Mouse (Mus musculus): ENCODE measurements at regions not wholly inside any gene's neighbourhood (a gene's known extent, or its start where the extent isn't known, plus 50 kb on each side); places are given as distances from the start of the nearest gene placed in this dataset.

- no peak for DNase-seq (ENCODE audit: extremely low read depth, insufficient read length, low spot score)
Measured at GRCm38 (mm10) chr16:97686561-97686960, 75.6 kb upstream of the Tmprss2 start.

DNA sequence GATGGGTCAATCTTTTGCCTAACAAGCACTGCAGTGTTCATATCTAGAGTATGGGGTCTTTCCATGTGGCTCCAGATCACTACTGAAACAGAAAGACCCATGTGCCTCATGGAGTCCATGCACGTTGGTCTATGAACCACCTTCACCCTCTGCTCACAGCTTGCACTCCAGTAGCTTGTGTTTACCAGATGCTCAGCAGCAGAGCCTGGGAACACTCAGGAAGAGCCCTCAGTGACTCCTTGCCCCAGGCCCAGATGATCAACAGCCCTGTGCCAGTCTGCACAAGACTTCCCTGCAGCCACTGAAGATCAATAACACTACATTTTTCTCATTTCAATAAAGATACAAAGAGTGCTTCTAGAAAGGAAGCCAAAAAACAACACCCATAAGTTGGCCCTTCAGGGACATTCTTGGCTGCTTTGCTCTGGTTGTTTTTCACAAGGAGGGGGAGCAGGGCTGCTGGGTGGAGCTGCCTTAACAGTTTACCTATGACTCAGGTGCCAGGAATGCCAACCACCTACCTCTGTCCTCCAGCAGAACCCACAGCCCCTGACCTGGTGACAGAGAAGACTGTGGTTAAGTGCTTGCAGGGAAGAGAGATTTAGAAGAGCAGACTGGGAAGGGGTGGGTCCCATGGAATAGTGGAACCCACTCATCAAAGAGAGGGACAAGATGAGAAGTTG lies 74.7 kb upstream of the Tmprss2 start:
- DNase-seq (ENCODE audit: extremely low read depth, insufficient read length, low spot score), result peak; percentile 32

- DNase-seq (ENCODE audit: extremely low read depth, insufficient read length, low spot score), result no peak
Measured at GRCm38 (mm10) chr16:97681191-97681590, 70.2 kb upstream of the Tmprss2 start.

DNA sequence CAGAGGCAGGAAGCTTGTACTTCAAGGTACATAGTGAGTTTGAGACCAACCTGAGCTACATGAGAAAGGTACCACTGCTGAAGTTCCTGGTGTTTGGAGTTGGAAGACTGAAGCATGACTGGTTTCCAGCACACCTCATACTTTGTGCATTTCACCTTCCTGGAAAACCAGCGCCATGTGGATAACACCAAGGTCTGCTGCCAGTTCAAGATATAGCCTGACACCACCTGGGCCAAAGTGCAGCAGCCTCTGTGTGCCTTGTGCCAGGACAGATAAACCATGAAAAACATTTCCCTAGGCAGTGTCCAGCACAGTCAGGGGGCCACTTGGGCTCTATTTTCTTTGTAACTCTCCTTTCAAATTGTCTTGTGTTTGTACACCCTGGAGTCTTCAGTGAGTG lies 68.8 kb upstream of the Tmprss2 start:
- no peak for DNase-seq (ENCODE audit: extremely low read depth, insufficient read length, low spot score)

DNA sequence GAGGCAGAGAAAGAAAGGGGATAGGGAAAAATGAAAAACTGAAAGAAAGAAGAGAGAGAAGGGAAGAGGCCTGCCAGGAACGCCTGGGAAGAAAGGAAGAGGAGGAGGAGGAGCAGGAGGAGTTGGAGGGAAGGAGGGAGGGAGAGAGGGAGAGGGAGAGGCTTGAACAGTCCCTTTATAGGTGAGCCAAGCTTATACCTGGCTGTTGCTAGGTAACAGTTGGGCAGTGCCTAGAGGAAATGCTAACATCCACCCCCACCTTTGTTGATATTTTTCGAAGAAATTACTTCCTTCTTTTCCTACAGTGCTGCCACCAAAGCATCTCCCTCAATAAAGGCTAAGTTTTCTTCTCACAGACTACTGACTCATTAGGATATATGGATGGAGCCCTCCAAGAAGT lies 68.3 kb upstream of the Tmprss2 start:
- DNase-seq (ENCODE audit: extremely low read depth, insufficient read length, low spot score), result no peak

DNA sequence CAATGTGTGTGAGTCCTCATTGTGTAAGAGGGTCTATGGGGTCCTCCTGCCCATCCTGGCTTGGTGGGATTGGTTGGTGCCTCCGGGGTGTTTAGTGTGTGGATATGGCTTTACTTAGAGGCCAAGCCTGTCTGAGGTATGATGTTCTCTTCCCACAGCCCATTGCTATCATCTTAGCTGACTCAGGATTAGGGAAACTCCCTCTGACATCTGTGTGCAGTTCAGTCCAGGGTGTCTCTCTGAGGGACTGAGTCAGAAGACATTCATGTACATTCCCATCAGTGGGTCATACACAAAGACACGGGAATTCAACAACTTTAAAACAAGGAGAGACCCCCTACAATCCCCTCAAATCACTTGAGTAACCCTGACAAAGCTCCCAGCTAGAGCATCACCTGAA lies 66.6 kb upstream of the Tmprss2 start:
- DNase-seq (ENCODE audit: extremely low read depth, insufficient read length, low spot score), result no peak

DNA sequence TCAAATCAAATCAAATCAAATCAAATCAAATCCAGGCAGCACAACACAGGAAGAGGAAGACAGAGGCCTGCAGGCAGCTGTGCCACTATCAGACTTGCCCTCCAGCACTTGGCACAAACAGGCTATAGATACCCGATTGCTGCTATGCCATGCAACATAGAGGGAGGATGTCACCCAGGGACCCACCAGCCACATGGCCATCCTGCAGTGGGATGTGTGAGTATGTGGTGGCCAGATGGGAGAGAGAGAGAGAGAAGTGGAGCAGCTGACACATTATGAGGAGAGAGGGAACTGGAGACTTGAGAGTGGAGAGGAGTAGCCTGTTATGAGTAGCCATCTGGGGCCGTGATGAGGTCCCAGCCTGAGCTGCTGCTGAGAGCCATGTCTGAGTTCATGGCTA lies 62.6 kb upstream of the Tmprss2 start:
- no peak for DNase-seq (ENCODE audit: extremely low read depth, insufficient read length, low spot score)

- DNase-seq (ENCODE audit: extremely low read depth, insufficient read length, low spot score), result no peak
Measured at GRCm38 (mm10) chr16:97670131-97671038, 59.4 kb upstream of the Tmprss2 start.

DNA sequence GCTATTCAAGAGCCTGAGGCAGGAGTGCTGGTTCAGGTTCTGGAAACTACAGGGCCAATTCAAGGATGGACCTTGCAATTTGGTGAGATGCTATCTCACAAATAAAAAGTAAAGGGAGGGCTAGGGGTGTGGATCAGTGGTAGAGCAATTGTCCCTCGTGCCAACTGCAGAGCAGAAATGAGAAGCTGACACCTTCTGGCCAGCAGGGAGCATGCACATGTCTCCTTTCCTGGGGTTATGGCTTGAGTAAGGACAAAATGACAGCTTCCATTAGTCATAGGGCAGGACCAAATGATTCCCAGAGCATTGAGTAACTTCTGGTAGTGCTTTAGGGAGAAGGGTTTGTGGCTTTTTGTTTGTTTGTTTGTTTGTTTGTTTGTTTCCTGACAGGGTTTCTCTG lies 56.5 kb upstream of the Tmprss2 start:
- no peak for DNase-seq (ENCODE audit: extremely low read depth, insufficient read length, low spot score)

DNA sequence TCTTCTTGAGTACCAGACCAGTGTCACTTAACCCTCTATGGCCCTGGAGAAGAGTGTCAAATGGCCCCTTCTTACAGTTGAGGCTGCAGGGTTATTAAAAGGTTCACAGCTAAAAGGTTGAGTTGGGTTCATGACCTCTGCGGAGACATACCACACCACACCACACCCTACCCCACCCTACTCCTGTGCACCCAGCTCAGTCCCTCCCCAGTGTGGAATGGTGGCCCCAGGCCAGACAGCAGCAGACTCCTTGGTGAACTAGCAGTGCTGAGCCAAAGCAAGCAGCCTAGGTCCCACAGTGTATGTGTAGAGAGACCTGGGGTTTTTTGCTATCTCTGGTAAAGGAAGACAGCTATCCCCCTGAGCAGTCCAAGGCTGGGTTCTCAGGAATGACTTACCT lies 54.5 kb upstream of the Tmprss2 start:
- no peak for DNase-seq (ENCODE audit: extremely low read depth, insufficient read length, low spot score)
